Mouse (Mus musculus) intestine, embryonic 16.5 days (tissue): Measurements from ENCODE around the gene Creb1. TPM values are rescaled to one million over a fixed set of nuclear protein-coding genes. Genes with fewer than 3 reads are reported as not detected.

Experiments
- ATAC-seq: fragments of 200-750 bp; cut with Nextera tagmentation; 2 replicates; pipeline ENCODE4 v1.8.0; 2017; ENCODE audit warnings: moderate TSS enrichment, moderate library complexity
- H3K27ac ChIP-seq: fragments of 300-500 bp; sonication (generic); 2 replicates; pipeline ENCODE4 v1.5.1; 2014; ENCODE audit warnings: mild to moderate bottlenecking, low read length
- H3K27me3 ChIP-seq: fragments of 300-500 bp; sonication (generic); replicated peaks from 2 replicates; pipeline ENCODE4 v1.6.1; 2014; ENCODE audit warnings: low read length, control low read depth, mixed read lengths; ENCODE audit not compliant: control insufficient read depth, insufficient read depth
- H3K36me3 ChIP-seq: fragments of 300-500 bp; sonication (generic); 2 replicates; pipeline ENCODE4 v1.6.1; 2014; ENCODE audit warnings: low read length, control low read depth; ENCODE audit not compliant: control insufficient read depth, insufficient read depth
- H3K4me1 ChIP-seq: fragments of 300-500 bp; sonication (generic); 2 replicates; pipeline ENCODE4 v1.6.1; 2014; ENCODE audit warnings: low read length, control low read depth, mixed read lengths; ENCODE audit not compliant: control insufficient read depth, insufficient read depth
- H3K4me2 ChIP-seq: fragments of 300-500 bp; sonication (generic); 2 replicates; pipeline ENCODE4 v1.6.1; 2014; ENCODE audit warnings: low read depth, low read length, control low read depth
- H3K4me3 ChIP-seq: fragments of 300-500 bp; sonication (generic); 2 replicates; pipeline ENCODE4 v1.5.1; 2014; ENCODE audit warnings: mild to moderate bottlenecking, low read length
- H3K9ac ChIP-seq: fragments of 300-500 bp; sonication (generic); 2 replicates; pipeline ENCODE4 v1.6.1; 2014; ENCODE audit warnings: low read depth, low read length
- H3K9me3 ChIP-seq: fragments of 300-500 bp; sonication (generic); 2 replicates; pipeline ENCODE4 v1.6.1; 2016; ENCODE audit warnings: low read length, control low read depth; ENCODE audit not compliant: control insufficient read depth
- WGBS: fragments of 180-500 bp; shearing (Covaris S2); extraction: QIAGEN DNeasy Blood & Tissue Kit; methylation state at CpG from one replicate; pipeline ENCODE4 v1.1.7; 2014; 5-methylcytosine and 5-hydroxymethylcytosine counted together
- polyA plus RNA-seq: library from polyadenylated mRNA; unstranded; fragments of >200 nt; fragmentation: Nextera tagmentation; extraction: Ambion mirVana; gene quantifications from 2 replicates; pipeline ENCODE4 v1.2.1, GENCODE M21; 2015

Creb1 gene
- polyA plus RNA-seq, 1 experiment from 2014 or later, result 20.1 TPM

GRCm38 (mm10) chr1:64519345-64519744 lies 13.1 kb upstream of the Creb1 start:
- H3K4me1 ChIP-seq, result no peaks in the 10 kb centered on the region
- 43% methylated on average over 1 of the region's 1 CpGs for WGBS
- H3K27me3 ChIP-seq, result no peaks in the 10 kb centered on the region
- H3K27ac ChIP-seq, result no peak overlapping the region
- H3K4me2 ChIP-seq, result no peak overlapping the region
- H3K9me3 ChIP-seq, result no peaks in the 10 kb centered on the region
- no peak for ATAC-seq
- no peak overlapping the region for H3K9ac ChIP-seq
- no peaks in the 10 kb centered on the region for H3K36me3 ChIP-seq
- H3K4me3 ChIP-seq, result no peak overlapping the region

- 61% methylated on average over 1 of the region's 1 CpGs for WGBS
These were observed 12.5 kb upstream of the Creb1 start for GRCm38 (mm10) chr1:64519901-64520300.

GRCm38 (mm10) chr1:64521734-64522133 lies 10.7 kb upstream of the Creb1 start:
- Histone ChIP-seq H3K4me3 (no peak overlapping the region), H3K4me2 (no peak overlapping the region), H3K27me3 (no peaks in the 10 kb centered on the region), H3K36me3 (no peaks in the 10 kb centered on the region), H3K4me1 (no peaks in the 10 kb centered on the region), H3K9ac (no peak overlapping the region), H3K27ac (no peak overlapping the region), H3K9me3 (no peaks in the 10 kb centered on the region)
- no peak for ATAC-seq
- 62% methylated on average over 3 of the region's 3 CpGs for WGBS

More at GRCm38 (mm10) chr1:64519901-64520300, 12.5 kb upstream of the Creb1 start:
- no peak for ATAC-seq
- Histone ChIP-seq H3K36me3 (no peaks in the 10 kb centered on the region), H3K4me1 (no peaks in the 10 kb centered on the region), H3K9ac (no peak overlapping the region), H3K4me3 (no peak overlapping the region), H3K9me3 (no peaks in the 10 kb centered on the region), H3K27me3 (no peaks in the 10 kb centered on the region), H3K27ac (no peak overlapping the region), H3K4me2 (no peak overlapping the region)

- WGBS, result 81% methylated on average over 6 of the region's 6 CpGs
- no peak overlapping the region for H3K4me2 ChIP-seq
- no peaks in the 10 kb centered on the region for H3K4me1 ChIP-seq
- no peak overlapping the region for H3K9ac ChIP-seq
- H3K27ac ChIP-seq, result no peak overlapping the region
- no peaks in the 10 kb centered on the region for H3K9me3 ChIP-seq
- H3K36me3 ChIP-seq, result no peaks in the 10 kb centered on the region
- no peak for ATAC-seq
- H3K27me3 ChIP-seq, result no peaks in the 10 kb centered on the region
- H3K4me3 ChIP-seq, result no peak overlapping the region
These were observed 9.8 kb upstream of the Creb1 start for GRCm38 (mm10) chr1:64522637-64523036.

GRCm38 (mm10) chr1:64523117-64523516 lies 9.3 kb upstream of the Creb1 start:
- Histone ChIP-seq H3K9me3 (no peaks in the 10 kb centered on the region), H3K27me3 (no peaks in the 10 kb centered on the region), H3K4me3 (no peak overlapping the region), H3K4me1 (no peaks in the 10 kb centered on the region), H3K4me2 (no peak overlapping the region), H3K27ac (no peak overlapping the region), H3K36me3 (no peaks in the 10 kb centered on the region), H3K9ac (no peak overlapping the region)
- ATAC-seq, result no peak
- WGBS, result 58% methylated on average over 1 of the region's 1 CpGs

- no peak for ATAC-seq
- Histone ChIP-seq H3K4me2 (no peak overlapping the region), H3K4me3 (no peak overlapping the region)
These were observed 7.8 kb upstream of the Creb1 start for GRCm38 (mm10) chr1:64524661-64525060.

GRCm38 (mm10) chr1:64527626-64528025 lies 4.8 kb upstream of the Creb1 start:
- Histone ChIP-seq H3K4me2 (no peak overlapping the region), H3K4me3 (no peak overlapping the region), H3K4me1 (peaks cover 7% of the 10 kb centered on the region), H3K9me3 (no peaks in the 10 kb centered on the region), H3K27me3 (no peaks in the 10 kb centered on the region), H3K27ac (no peak overlapping the region), H3K9ac (no peak overlapping the region), H3K36me3 (peaks cover 3% of the 10 kb centered on the region)
- ATAC-seq, result no peak

More at GRCm38 (mm10) chr1:64524661-64525060, 7.8 kb upstream of the Creb1 start:
- H3K36me3 ChIP-seq, result peaks cover 3% of the 10 kb centered on the region
- H3K9me3 ChIP-seq, result no peaks in the 10 kb centered on the region
- 87% methylated on average over 2 of the region's 2 CpGs for WGBS
- no peak overlapping the region for H3K9ac ChIP-seq
- no peaks in the 10 kb centered on the region for H3K4me1 ChIP-seq
- no peaks in the 10 kb centered on the region for H3K27me3 ChIP-seq
- no peak overlapping the region for H3K27ac ChIP-seq

GRCm38 (mm10) chr1:64529781-64530315 lies 2.6 kb upstream of the Creb1 start:
- WGBS, result 88% methylated on average over 5 of the region's 5 CpGs
- Histone ChIP-seq H3K4me1 (peaks cover 7% of the 10 kb centered on the region), H3K27me3 (no peaks in the 10 kb centered on the region), H3K36me3 (peaks cover 3% of the 10 kb centered on the region), H3K9ac (no peak overlapping the region), H3K9me3 (no peaks in the 10 kb centered on the region), H3K4me3 (no peak overlapping the region), H3K4me2 (no peak overlapping the region), H3K27ac (no peak overlapping the region)
- no peak for ATAC-seq

GRCm38 (mm10) chr1:64531548-64531947 lies 897 bp upstream of the Creb1 start:
- peak overlapping the region; percentile 100 for H3K27ac ChIP-seq
- peak overlapping the region; percentile 99 for H3K9ac ChIP-seq
- no peaks in the 10 kb centered on the region for H3K27me3 ChIP-seq
- no peak for ATAC-seq
- no peaks in the 10 kb centered on the region for H3K9me3 ChIP-seq
- peak overlapping the region; percentile 82 for H3K4me2 ChIP-seq
- H3K36me3 ChIP-seq, result peaks cover 3% of the 10 kb centered on the region
- 12% methylated on average over 7 of the region's 7 CpGs for WGBS
- peak overlapping the region; percentile 92 for H3K4me3 ChIP-seq
- peaks cover 10% of the 10 kb centered on the region for H3K4me1 ChIP-seq

- H3K27ac ChIP-seq, result peak overlapping the region; percentile 100
- peak; percentile 70 for ATAC-seq
- peak overlapping the region; percentile 82 for H3K4me2 ChIP-seq
- H3K4me3 ChIP-seq, result peak overlapping the region; percentile 92
- H3K4me1 ChIP-seq, result peaks cover 10% of the 10 kb centered on the region
- no peaks in the 10 kb centered on the region for H3K27me3 ChIP-seq
- under 1% methylated on average over 34 of the region's 34 CpGs for WGBS
- peaks cover 3% of the 10 kb centered on the region for H3K36me3 ChIP-seq
- peak overlapping the region; percentile 99 for H3K9ac ChIP-seq
- no peaks in the 10 kb centered on the region for H3K9me3 ChIP-seq
These were observed 350 bp upstream of the Creb1 start for GRCm38 (mm10) chr1:64532067-64532523.
